Mouse (Mus musculus) embryonic fibroblast, embryonic 13.5 days (primary cell): Measurements from ENCODE around the gene Camk1g. TPM values are rescaled to one million over a fixed set of nuclear protein-coding genes. Genes with fewer than 3 reads are reported as not detected.

Experiments
- H3K27ac ChIP-seq: 2 replicates; pipeline ENCODE4 v1.5.1; 2012; ENCODE audit warnings: low read length, control low read depth, inconsistent platforms; ENCODE audit not compliant: insufficient read depth
- H3K4me1 ChIP-seq: 2 replicates; pipeline ENCODE4 v1.6.1; 2011; ENCODE audit warnings: low read length; ENCODE audit not compliant: control insufficient read depth, insufficient read depth
- H3K4me3 ChIP-seq: 2 replicates; pipeline ENCODE4 v1.5.1; 2011; ENCODE audit warnings: mild to moderate bottlenecking, control low read depth, low read length; ENCODE audit not compliant: insufficient read depth
- CTCF ChIP-seq: IDR thresholded peaks from 2 replicates; pipeline ENCODE4 v1.5.1; 2011; ENCODE audit warnings: mild to moderate bottlenecking, control low read depth, low read length, moderate library complexity, borderline replicate concordance; ENCODE audit not compliant: insufficient read depth
- POLR2A ChIP-seq: IDR thresholded peaks from 2 replicates; pipeline ENCODE4 v1.6.1; 2011; ENCODE audit warnings: low read depth, mild to moderate bottlenecking, control low read depth, low read length, moderate library complexity
- polyA plus RNA-seq: library from polyadenylated mRNA; stranded (reverse); fragments of >200 nt; gene quantifications from 2 replicates; pipeline ENCODE4 v1.2.4, GENCODE M21; 2011; ENCODE audit warnings: low read depth; ENCODE audit not compliant: missing spikeins, insufficient read length

Camk1g gene
- polyA plus RNA-seq, 1 experiment = not detected

GRCm38 (mm10) chr1:193349702-193350545 lies 20.2 kb downstream of the Camk1g start:
- H3K27ac ChIP-seq = no peak overlapping the region
- H3K4me3 ChIP-seq = no peak overlapping the region
- TF ChIP-seq CTCF (no peak), POLR2A (no peak)

DNA sequence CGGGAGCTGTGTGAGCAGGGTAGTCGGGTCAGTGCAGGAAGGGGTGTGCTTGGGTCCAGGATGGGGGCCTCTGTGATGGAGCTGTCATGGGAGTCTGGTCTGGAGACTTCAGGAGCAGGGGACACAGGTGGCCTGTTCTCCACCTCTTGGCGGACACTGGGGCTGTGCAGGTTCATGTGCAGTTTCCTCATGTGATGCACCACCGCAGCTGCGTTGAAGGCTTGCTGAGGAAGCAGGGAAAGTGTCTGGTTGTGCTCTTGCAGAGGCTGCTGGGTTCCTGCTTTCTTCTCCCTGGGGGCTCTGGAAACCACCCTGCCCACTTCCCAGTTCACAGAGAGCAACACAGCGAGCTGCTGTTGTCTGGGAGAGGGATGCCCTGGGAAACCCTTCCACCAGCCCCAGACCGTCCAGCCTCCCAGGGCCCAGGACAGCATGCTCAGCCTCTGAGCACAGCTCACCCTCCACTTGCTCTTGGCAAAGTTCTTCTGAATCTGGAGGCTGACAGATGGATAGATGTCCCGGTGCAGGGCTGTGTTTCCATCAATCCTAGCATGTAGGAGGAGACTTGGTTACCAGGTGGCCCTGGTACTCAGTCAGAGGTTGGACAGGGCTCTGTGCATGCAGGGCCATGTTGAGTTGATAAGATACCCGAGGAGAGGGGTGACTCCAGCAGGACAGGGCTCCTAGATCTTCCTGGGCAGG lies 21.7 kb downstream of the Camk1g start:
- no peak overlapping the region for H3K27ac ChIP-seq
- H3K4me3 ChIP-seq = no peak overlapping the region
- no peaks in the 10 kb centered on the region for H3K4me1 ChIP-seq
- TF ChIP-seq CTCF (no peak), POLR2A (no peak)

More at GRCm38 (mm10) chr1:193349702-193350545, 20.2 kb downstream of the Camk1g start:
- no peaks in the 10 kb centered on the region for H3K4me1 ChIP-seq

GRCm38 (mm10) chr1:193346908-193347307 lies 23.2 kb downstream of the Camk1g start:
- no peaks in the 10 kb centered on the region for H3K4me1 ChIP-seq
- TF ChIP-seq POLR2A = no peak
- no peak for TF ChIP-seq CTCF
- H3K4me3 ChIP-seq = no peak overlapping the region
- H3K27ac ChIP-seq = no peak overlapping the region

DNA sequence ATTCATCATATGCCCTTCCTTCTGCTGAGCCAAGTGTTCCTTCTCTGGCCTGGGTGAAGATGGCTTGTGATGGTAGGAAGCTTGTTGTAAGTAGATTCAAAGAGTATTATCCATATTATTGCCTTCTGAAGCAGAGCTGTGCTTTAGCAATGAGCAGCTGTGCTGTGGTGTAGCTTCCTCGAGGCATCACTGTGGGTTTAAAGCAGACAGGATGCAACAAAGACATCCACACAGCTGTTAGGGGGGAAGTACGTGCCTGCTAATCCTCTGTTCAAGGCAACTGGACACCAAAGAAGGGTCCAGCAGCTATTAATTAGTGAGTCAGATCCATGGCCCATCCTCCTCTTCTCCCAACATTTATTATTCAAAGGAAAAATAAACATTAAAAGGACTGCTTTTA lies 25.1 kb downstream of the Camk1g start:
- no peak overlapping the region for H3K27ac ChIP-seq
- TF ChIP-seq POLR2A (no peak), CTCF (no peak)
- no peak overlapping the region for H3K4me3 ChIP-seq
- no peaks in the 10 kb centered on the region for H3K4me1 ChIP-seq

- Histone ChIP-seq H3K4me1 (no peaks in the 10 kb centered on the region), H3K4me3 (no peak overlapping the region), H3K27ac (no peak overlapping the region)
- no peak for TF ChIP-seq POLR2A
- no peak for TF ChIP-seq CTCF
Observed at GRCm38 (mm10) chr1:193343853-193344252, 26.2 kb downstream of the Camk1g start.

DNA sequence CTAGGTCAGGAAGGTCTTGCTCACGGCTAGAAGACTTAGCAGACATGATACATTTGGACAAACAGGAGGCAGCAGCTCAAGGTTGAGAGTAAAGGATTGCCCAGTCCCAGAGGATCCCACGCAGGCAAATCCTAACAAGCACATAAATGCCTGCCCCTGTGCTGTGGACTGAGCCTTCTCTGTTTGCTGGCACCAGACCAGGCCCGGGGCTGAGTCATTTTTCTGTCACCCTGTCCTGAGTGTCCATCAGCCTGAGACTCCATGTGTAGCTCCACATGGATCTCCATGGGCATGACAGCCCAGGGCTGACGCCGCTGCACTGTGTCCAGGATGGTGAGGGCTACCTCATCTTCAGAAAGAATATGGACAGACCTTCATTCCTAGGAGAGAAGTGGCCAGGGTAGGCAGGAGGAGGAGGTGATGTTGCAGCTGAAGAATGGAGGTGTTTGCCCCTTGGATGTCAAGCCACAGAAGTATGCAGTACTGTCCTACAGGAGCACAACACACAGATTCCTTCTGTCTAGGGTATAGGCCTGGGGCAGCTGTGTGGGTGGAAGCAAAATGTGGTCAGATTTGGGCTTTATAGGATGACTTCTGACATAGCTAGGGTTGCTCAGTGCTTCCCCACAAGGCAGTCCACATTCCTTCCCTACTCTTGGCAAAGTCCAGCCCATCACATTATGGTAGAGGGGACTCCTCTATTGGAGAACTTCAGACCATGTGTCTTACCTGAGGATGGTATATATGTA lies 27.7 kb downstream of the Camk1g start:
- TF ChIP-seq POLR2A (no peak), CTCF (no peak)
- Histone ChIP-seq H3K4me1 (no peaks in the 10 kb centered on the region), H3K27ac (no peak overlapping the region), H3K4me3 (no peak overlapping the region)

GRCm38 (mm10) chr1:193338363-193338995 lies 31.6 kb downstream of the Camk1g start:
- TF ChIP-seq CTCF (no peak), POLR2A (no peak)
- H3K27ac ChIP-seq = no peak overlapping the region
- H3K4me1 ChIP-seq = no peaks in the 10 kb centered on the region
- no peak overlapping the region for H3K4me3 ChIP-seq

DNA sequence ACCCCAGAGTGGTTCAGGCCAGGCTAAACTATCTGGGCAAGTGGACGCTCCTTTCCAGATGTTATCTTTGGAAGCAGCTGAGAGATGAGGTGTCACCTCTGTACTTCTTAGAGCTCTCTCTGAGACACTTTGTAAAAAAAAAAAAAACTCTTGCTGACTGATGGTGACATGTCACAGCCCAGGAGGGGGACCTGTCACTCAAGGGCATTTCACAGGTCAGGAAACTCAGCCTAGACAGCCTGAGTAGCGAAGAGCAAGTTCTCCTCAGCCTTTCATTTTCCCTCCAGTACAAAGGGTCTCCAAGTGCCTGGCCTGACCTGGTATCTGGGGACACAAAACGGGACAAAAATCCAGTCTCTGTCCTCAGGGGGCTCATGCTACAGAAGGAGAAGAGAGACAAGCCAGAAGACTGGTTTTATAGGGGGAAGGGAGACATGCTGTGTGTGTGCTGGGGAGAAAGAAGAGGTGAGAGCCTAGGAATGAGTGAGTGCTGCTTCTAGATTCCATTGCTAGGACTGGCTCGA lies 32.2 kb downstream of the Camk1g start:
- TF ChIP-seq CTCF (no peak), POLR2A (no peak)
- H3K4me3 ChIP-seq = no peak overlapping the region
- H3K4me1 ChIP-seq = no peaks in the 10 kb centered on the region
- no peak overlapping the region for H3K27ac ChIP-seq

DNA sequence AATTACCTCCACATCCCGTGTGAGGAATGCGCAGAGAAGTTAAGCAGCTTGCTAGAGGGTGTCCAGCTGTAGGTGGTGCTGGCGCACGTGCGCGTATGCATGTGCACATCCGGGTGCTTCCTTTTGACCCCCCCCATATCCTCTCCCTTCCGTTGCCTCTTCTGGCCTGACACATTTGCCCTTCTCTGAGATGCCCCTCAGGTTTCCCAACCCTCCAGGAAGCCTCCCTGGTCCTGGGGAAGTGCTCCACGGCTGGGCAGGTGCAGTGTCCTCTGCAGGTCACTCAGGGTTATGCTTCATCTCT lies 33.1 kb downstream of the Camk1g start:
- Histone ChIP-seq H3K27ac (no peak overlapping the region), H3K4me1 (no peaks in the 10 kb centered on the region), H3K4me3 (no peak overlapping the region)
- TF ChIP-seq CTCF = no peak
